Mouse (Mus musculus) embryonic fibroblast, embryonic 13.5 days (primary cell): ENCODE data around the gene Pkig.

Source experiments
- CTCF ChIP-seq: IDR thresholded peaks from 2 replicates; pipeline ENCODE4 v1.5.1; 2011; ENCODE audit warnings: mild to moderate bottlenecking, control low read depth, low read length, moderate library complexity, borderline replicate concordance; ENCODE audit not compliant: insufficient read depth
- POLR2A ChIP-seq: IDR thresholded peaks from 2 replicates; pipeline ENCODE4 v1.6.1; 2011; ENCODE audit warnings: low read depth, mild to moderate bottlenecking, control low read depth, low read length, moderate library complexity

GRCm38 (mm10) chr2:163693716-163694314 is 35.6 kb downstream of the Pkig start:
- TF ChIP-seq POLR2A, result peak; percentile 60
- TF ChIP-seq CTCF, result no peak
